Mouse (Mus musculus): ENCODE data around the gene Brinp1. TPM values are rescaled to one million over a fixed set of nuclear protein-coding genes. Genes with fewer than 3 reads are reported as not detected.

The Brinp1 gene
- total RNA-seq (2017): not detected in 2 replicates

GRCm38 (mm10) chr4:68954322-68954901 lies at the start of gene Brinp1:
Gene Brinp1, minus strand, starts transcription at chr4:68954397.
- no peak for ATAC-seq (ENCODE audit: extremely low read depth, insufficient number of reproducible peaks, low FRiP score, poor library complexity, severe bottlenecking)

DNA sequence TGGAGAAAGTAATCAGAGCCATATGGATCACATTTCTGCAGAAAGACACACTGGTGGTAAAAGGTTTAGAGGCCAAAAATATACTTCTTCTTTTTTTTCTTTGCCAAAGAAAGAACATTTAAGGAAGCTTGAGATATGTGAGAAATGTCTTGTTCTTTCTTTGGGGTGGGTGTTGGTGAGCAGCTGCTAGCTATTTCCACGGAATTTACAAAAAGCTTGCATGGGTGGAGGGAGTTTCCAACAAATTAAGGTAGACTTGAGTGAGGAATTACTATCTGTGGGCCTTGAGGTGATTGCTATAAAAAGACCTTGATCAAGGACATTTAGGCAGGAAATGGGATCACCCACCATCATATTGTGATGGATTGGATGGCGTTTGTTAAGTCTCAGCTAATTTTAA lies 3.1 kb upstream of the Brinp1 start:
- no peak for ATAC-seq (ENCODE audit: extremely low read depth, insufficient number of reproducible peaks, low FRiP score, poor library complexity, severe bottlenecking)

- no peak for ATAC-seq (ENCODE audit: extremely low read depth, insufficient number of reproducible peaks, low FRiP score, poor library complexity, severe bottlenecking)
Observed at GRCm38 (mm10) chr4:68955621-68956020, 1.4 kb upstream of the Brinp1 start.

GRCm38 (mm10) chr4:68953667-68954321 lies 403 bp downstream of the Brinp1 start:
- ATAC-seq (ENCODE audit: extremely low read depth, insufficient number of reproducible peaks, low FRiP score, poor library complexity, severe bottlenecking): 0 out of 2 replicates have a peak, but pooled peaks have one; percentile 13

DNA sequence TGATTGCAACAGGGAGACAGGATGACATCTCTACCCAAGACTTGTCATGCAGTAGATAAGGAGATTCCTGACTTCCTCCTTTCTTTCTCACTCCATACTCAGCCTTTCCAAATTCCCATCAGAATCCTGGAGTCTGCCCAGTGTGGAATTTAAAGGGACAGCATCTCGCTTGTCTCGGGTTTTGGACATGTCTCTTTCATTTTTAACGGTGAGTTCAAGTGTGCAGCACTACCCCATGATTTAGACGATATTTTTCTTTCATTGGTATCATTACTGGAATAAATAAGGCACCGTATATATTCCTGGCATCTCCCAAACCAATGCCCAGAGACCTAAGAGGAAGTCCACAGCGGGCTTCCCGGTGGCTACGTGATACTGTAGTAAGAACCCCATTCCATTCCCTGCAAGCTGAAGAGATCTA lies 1.1 kb downstream of the Brinp1 start:
- no peak for ATAC-seq (ENCODE audit: extremely low read depth, insufficient number of reproducible peaks, low FRiP score, poor library complexity, severe bottlenecking)

- ATAC-seq (ENCODE audit: extremely low read depth, insufficient number of reproducible peaks, low FRiP score, poor library complexity, severe bottlenecking): no peak
Observed at GRCm38 (mm10) chr4:68950556-68950955, 3.6 kb downstream of the Brinp1 start.

- ATAC-seq (ENCODE audit: extremely low read depth, insufficient number of reproducible peaks, low FRiP score, poor library complexity, severe bottlenecking): no peak
Observed at GRCm38 (mm10) chr4:68942938-68943337, 11.3 kb downstream of the Brinp1 start.

- ATAC-seq (ENCODE audit: extremely low read depth, insufficient number of reproducible peaks, low FRiP score, poor library complexity, severe bottlenecking): no peak
Observed at GRCm38 (mm10) chr4:68930022-68930421, 24.2 kb downstream of the Brinp1 start.

DNA sequence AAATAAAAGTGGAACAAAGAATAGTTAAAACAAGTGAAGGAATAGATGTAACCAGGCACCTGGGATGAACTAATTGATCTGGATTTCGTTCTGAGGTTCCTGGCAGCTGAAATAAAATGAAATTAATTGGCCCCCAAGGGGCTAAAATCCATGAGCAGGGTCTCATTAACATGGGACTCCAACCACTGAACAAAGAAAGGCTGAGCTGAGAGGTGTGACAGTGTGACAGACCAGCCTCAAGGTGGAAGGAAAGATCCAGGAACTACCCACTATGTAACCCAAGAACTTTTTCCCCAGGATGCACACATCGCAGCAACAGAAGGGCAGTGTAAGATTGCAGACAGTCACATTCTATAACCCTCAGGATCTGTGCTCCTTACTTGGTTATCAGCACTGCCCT lies 28.1 kb downstream of the Brinp1 start:
- no peak for ATAC-seq (ENCODE audit: extremely low read depth, insufficient number of reproducible peaks, low FRiP score, poor library complexity, severe bottlenecking)

- ATAC-seq (ENCODE audit: extremely low read depth, insufficient number of reproducible peaks, low FRiP score, poor library complexity, severe bottlenecking): no peak
Observed at GRCm38 (mm10) chr4:68922944-68923343, 31.3 kb downstream of the Brinp1 start.

GRCm38 (mm10) chr4:68922504-68922903 lies 31.7 kb downstream of the Brinp1 start:
- ATAC-seq (ENCODE audit: extremely low read depth, insufficient number of reproducible peaks, low FRiP score, poor library complexity, severe bottlenecking): no peak

- ATAC-seq (ENCODE audit: extremely low read depth, insufficient number of reproducible peaks, low FRiP score, poor library complexity, severe bottlenecking): no peak
Observed at GRCm38 (mm10) chr4:68920127-68920526, 34.1 kb downstream of the Brinp1 start.

DNA sequence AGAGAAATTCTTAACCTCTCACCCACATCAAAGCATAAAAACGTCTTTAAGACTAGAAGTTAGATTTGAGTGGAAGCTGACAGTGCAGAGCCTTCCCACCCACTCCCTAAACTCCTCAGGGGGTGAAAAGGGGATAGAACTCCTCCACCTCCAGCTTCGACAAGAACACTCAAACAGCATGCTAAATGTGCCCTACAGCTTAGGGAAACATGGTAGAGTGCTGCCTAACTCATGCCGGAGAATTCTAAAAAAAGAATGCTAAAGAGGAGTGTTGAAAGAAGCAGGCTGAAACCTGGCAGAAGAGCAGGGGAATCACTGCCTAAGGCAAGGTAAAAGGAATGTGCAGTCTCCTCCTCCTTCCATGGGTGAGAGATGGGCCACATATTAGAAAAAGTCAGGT lies 43.3 kb downstream of the Brinp1 start:
- ATAC-seq (ENCODE audit: extremely low read depth, insufficient number of reproducible peaks, low FRiP score, poor library complexity, severe bottlenecking): no peak

- ATAC-seq (ENCODE audit: extremely low read depth, insufficient number of reproducible peaks, low FRiP score, poor library complexity, severe bottlenecking): no peak
Observed at GRCm38 (mm10) chr4:68906417-68907210, 47.6 kb downstream of the Brinp1 start.

- ATAC-seq (ENCODE audit: extremely low read depth, insufficient number of reproducible peaks, low FRiP score, poor library complexity, severe bottlenecking): no peak
Observed at GRCm38 (mm10) chr4:68890526-68890925, 63.7 kb downstream of the Brinp1 start.

DNA sequence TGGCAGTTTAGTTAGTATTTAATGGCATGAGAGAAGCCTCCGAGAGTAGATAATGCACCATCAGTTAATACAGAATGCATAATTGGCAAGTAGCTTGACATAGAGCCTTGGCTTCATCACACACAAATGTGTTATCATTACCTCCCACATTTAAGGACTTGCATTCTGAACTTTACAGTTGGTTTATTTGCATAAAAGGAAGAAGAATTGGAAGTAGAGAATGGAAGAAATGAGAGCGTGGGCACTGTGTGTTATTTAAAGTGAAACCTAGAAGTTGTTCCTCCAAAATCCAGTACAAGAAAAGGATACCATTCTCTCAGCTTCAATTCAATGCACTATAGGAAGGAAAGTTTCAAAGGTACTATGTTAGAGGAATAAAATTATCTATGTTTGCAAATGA lies 67.9 kb downstream of the Brinp1 start:
- no peak for ATAC-seq (ENCODE audit: extremely low read depth, insufficient number of reproducible peaks, low FRiP score, poor library complexity, severe bottlenecking)

DNA sequence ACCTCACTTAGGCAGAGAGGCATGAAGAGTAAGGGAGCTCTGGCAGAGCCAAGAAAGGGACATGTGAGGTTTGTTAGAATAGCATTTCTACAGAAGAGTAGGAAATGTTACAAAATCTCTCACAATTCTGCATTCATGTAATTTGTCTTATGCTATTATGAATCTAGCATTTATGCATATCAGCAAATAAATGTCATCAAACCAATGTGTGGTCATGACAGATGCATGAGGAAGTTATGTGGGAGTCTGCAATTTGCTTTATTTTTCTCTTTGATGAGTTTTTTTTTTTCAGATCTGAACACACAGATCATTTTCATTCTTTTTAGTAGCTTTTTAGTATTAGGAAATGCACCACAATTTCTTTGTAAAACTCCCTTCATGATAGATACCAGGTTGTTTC lies 82.2 kb downstream of the Brinp1 start:
- ATAC-seq (ENCODE audit: extremely low read depth, insufficient number of reproducible peaks, low FRiP score, poor library complexity, severe bottlenecking): no peak

DNA sequence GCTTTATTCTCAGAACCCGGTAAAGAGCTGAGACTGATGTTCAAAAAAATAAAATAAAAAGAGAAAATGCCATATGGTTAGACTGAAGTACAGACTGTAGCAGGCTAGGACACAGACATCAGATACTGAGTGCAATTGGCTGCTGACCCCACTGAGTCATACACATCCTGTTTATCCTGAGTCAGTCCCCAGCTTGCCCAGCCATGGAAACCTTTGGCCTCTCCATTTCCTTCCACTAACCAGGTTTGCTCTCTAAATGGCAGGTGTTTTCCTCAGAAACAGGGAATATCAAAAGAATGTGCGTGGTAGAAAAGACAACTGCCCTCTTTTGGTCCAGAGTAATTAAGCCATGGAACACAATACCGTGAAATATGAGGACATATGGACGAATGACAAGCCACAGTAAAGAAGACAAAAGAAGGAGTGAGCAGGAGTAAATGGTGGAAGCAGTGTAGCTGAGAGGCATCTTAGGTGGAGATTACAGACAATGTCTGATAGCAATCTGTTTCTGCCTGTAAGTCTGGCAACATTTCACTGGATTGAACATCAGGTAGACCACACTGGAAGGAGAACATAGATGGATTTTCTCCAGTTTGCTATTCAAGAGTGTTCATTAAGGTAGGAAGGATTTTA lies 88.9 kb downstream of the Brinp1 start:
- no peak for ATAC-seq (ENCODE audit: extremely low read depth, insufficient number of reproducible peaks, low FRiP score, poor library complexity, severe bottlenecking)

DNA sequence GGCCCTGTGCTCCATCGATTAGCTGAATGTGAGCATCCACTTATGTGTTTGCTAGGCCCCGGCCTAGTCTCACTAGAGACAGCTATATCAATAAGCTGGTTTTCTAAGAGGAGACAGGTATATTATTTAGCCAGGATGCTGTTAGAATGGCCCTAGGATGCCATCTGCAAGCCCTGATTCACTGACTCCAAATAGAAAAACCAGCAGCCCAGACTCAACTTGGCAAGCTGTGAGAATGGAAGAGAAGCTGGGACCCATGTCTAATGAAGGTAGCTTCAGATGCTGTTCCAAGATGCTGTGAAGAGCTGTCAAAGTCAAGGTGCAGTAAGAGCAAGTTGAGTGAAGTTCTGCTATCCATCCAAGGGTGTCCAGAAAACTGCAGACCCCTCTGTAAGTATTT lies 89.5 kb downstream of the Brinp1 start:
- no peak for ATAC-seq (ENCODE audit: extremely low read depth, insufficient number of reproducible peaks, low FRiP score, poor library complexity, severe bottlenecking)

DNA sequence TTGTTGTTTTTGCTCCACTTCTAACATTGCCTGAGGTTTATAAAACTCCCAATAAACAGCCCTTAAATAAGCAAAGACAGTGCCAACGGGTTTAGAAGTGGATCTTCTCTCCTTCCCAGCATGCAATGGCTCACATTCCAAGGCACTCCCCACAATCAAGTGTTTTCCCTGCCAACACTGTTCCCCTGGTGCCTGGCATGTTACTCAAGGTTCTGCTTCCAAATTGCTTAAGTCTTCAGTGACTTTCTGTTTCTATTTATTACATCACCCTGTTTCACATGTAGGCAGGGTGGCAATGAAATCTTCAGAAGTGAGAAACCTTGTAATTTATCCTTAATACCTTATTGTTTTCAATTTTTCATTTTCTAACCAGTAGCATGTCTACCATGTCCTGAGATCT lies 97.3 kb downstream of the Brinp1 start:
- no peak for ATAC-seq (ENCODE audit: extremely low read depth, insufficient number of reproducible peaks, low FRiP score, poor library complexity, severe bottlenecking)
